Mouse (Mus musculus): ENCODE data around the gene 4932429P05Rik. TPM values are rescaled to one million over a fixed set of nuclear protein-coding genes. Genes with fewer than 3 reads are reported as not detected.

The 4932429P05Rik gene
- 1.0 and 1.2 TPM in 2 replicates for polyA plus RNA-seq (2012; rRNA removed)

DNA sequence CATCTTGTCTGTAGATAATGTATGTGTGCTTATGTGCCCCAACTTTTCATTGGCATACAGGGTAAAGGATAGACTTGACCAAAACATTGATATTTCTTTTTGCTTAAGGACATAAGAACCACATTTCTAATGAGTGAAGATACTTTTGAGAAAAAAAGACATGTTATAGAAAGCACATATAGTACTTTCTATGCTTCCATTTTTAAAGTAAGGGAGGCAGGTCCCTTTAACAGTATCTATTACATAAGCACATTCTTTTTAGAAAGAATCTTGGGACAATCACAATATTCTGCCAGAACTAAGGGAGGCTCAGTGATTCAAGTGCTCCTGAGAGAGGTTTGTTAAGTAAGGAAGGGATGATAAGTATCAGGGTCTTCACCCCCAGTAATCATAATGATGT lies at the start of gene 4932429P05Rik:
Gene 4932429P05Rik, plus strand, starts transcription at position 301 of the 400 bp plus-strand sequence.
- H3K27ac ChIP-seq (ENCODE audit: control insufficient read depth, insufficient read depth, low read depth, low read length): no peak within 1 kb of the TSS
- TF ChIP-seq CTCF (IDR thresholded peaks at IDR 0.05; ENCODE audit: control insufficient read depth, insufficient read depth, insufficient replicate concordance, low read depth, low read length): no peak
- no peak for TF ChIP-seq POLR2A (IDR thresholded peaks at IDR 0.05; ENCODE audit: control insufficient read depth, low read depth, low read length)
- H3K27me3 ChIP-seq (ENCODE audit: control insufficient read depth, insufficient read depth, low read length): no peaks in the 10 kb centered on the region
- H3K36me3 ChIP-seq (ENCODE audit: control insufficient read depth, insufficient read depth, low read length): no peaks in the 10 kb centered on the region
- peak within 1 kb of the TSS; percentile 27; the same call in 1 of the 2 replicates for H3K4me3 ChIP-seq (ENCODE audit: control insufficient read depth, low read depth, low read length)
- H3K4me1 ChIP-seq (ENCODE audit: control insufficient read depth, insufficient read depth, low read length): no peaks in the 10 kb centered on the region

Other genes with a start within 250 kb of the 4932429P05Rik start
- gene 4930415L06Rik, start 180.6 kb downstream of the 4932429P05Rik start, polyA plus RNA-seq (2012; rRNA removed): 0.14 and 0.15 TPM in 2 replicates